Mouse (Mus musculus): ENCODE measurements around the gene Eif4b. TPM values are rescaled to one million over a fixed set of nuclear protein-coding genes. Genes with fewer than 3 reads are reported as not detected.

The Eif4b gene
- total and polyA plus RNA-seq, 2 experiments, result 73.8 to 130 TPM

DNA sequence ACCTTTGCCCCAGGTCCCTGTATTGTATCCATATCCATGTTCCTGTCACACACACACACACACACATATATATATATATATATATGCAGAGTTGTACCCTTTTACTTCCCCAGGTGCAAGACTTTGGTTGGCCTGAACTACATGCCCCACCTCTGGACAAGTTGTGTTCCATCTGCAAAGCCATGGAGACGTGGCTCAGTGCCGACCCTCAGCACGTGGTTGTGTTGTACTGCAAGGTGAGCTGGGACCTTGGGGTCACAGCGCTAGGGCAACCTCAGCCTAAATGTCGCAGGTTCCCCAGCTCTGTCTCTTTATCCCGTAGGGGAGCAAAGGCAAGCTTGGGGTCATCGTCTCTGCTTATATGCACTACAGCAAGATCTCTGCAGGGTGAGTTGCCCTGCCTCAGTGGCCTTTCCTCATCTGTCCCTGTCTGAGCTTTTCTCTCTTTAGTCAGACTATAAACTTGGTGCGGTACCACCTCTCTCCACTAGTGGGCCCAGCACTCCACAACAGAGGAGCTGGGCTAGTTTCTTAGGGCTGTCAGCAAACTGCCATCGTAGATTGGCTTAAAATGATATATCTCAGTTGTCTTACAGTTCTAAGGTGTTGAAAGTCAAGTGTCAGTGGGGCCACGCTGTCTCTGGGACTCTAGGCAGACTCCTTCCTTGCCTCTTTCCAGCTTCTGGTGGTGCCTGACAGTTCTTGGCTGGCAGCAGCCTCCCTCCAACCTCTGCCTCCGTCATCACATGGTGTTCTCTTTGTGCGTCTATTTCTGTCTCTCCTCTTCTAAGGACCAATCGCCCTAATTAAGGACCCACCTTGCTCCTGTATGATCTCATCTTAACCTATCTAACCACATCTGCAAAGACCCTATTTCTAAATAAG lies 34.4 kb downstream of the Eif4b start:
- no peak overlapping the region for H3K27ac ChIP-seq (replicated peaks; ENCODE audit: insufficient read depth, low read depth, low read length)
- peaks cover 7% of the 10 kb centered on the region; the same call in 1 of the 2 replicates for H3K79me2 ChIP-seq (ENCODE audit: control insufficient read depth, insufficient read depth, low read length)
- H3K36me3 ChIP-seq (ENCODE audit: control insufficient read depth, insufficient read depth, low read length), result peaks cover 52% of the 10 kb centered on the region
- WGBS, result 38% methylated on average over 13 of the region's 13 CpGs
- no peak for DNase-seq (ENCODE audit: extremely low read depth, low read depth, low spot score)
- H3K4me3 ChIP-seq (ENCODE audit: insufficient read depth, low read depth, low read length), result no peak overlapping the region
- H3K27me3 ChIP-seq (ENCODE audit: control insufficient read depth, insufficient read depth, low read length), result no peaks in the 10 kb centered on the region
- TF ChIP-seq CTCF (IDR thresholded peaks at IDR 0.05; ENCODE audit: low read depth, low read length) (peak; percentile 61), POLR2A (IDR thresholded peaks at IDR 0.05; ENCODE audit: extremely low read depth, insufficient read depth, low read length) (no peak)
- peaks cover 32% of the 10 kb centered on the region for H3K4me1 ChIP-seq (ENCODE audit: control insufficient read depth, insufficient read depth, low read length)
- no peak overlapping the region; the same call in 1 of the 2 replicates for H3K9ac ChIP-seq (ENCODE audit: low read depth, low read length)

DNA sequence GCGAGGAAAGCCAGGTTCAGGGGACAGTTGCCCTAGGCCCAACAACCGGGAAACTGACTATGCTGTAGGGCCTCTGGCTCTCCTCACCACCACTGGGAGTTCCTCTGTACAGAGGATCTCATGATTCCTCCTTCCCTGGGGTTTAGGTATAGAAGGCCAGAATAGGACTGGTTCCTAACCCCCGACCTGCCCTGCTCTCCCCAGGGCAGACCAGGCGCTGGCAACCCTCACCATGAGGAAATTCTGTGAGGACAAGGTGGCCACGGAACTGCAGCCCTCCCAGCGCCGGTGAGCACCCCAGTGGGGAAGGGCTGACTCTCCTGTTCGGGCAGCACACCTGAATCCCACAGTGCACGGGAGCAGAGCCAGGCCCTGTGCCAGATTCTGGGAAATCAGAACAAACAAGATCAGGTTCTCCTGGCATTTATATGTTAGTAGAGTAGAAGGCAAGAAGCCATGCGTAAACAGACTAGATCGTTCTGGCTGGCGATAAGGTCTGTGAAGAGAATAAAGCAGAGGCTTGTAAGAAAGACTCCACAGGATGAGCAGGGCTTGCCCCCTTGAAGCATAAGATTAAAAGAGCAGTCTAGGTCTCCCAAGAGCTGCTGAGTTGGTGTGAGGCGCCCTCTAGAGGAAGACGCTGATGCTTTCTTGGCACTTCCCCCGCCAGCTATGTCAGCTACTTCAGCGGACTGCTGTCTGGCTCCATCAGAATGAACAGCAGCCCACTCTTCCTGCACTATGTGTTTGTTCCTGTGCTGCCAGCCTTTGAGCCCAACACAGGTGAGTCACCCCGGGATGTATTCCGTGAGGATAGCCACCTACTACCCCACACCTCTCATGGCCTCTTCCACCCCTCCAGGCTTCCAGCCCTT lies 35.3 kb downstream of the Eif4b start:
- Histone ChIP-seq H3K36me3 (ENCODE audit: control insufficient read depth, insufficient read depth, low read length) (peaks cover 61% of the 10 kb centered on the region), H3K9ac (ENCODE audit: low read depth, low read length) (peak overlapping the region; percentile 23; the same call in 1 of the 2 replicates), H3K4me1 (ENCODE audit: control insufficient read depth, insufficient read depth, low read length) (peaks cover 28% of the 10 kb centered on the region), H3K27me3 (ENCODE audit: control insufficient read depth, insufficient read depth, low read length) (no peaks in the 10 kb centered on the region), H3K4me3 (ENCODE audit: insufficient read depth, low read depth, low read length) (no peak overlapping the region), H3K27ac (replicated peaks; ENCODE audit: insufficient read depth, low read depth, low read length) (no peak overlapping the region; the same call in 1 of the 2 replicates), H3K79me2 (ENCODE audit: control insufficient read depth, insufficient read depth, low read length) (peaks cover 7% of the 10 kb centered on the region; the same call in 1 of the 2 replicates)
- WGBS, result 33% methylated on average over 18 of the region's 18 CpGs
- TF ChIP-seq POLR2A (IDR thresholded peaks at IDR 0.05; ENCODE audit: extremely low read depth, insufficient read depth, low read length), result no peak
- TF ChIP-seq CTCF (IDR thresholded peaks at IDR 0.05; ENCODE audit: low read depth, low read length), result peak; percentile 74
- DNase-seq (ENCODE audit: extremely low read depth, low read depth, low spot score), result peak; percentile 79

- Histone ChIP-seq H3K9ac (ENCODE audit: low read depth, low read length) (no peak overlapping the region), H3K4me3 (ENCODE audit: insufficient read depth, low read depth, low read length) (no peak overlapping the region), H3K27me3 (ENCODE audit: control insufficient read depth, insufficient read depth, low read length) (no peaks in the 10 kb centered on the region), H3K4me1 (ENCODE audit: control insufficient read depth, insufficient read depth, low read length) (peaks cover 28% of the 10 kb centered on the region), H3K27ac (replicated peaks; ENCODE audit: insufficient read depth, low read depth, low read length) (no peak overlapping the region), H3K36me3 (ENCODE audit: control insufficient read depth, insufficient read depth, low read length) (peaks cover 74% of the 10 kb centered on the region), H3K79me2 (ENCODE audit: control insufficient read depth, insufficient read depth, low read length) (peaks cover 7% of the 10 kb centered on the region; the same call in 1 of the 2 replicates)
- TF ChIP-seq POLR2A (IDR thresholded peaks at IDR 0.05; ENCODE audit: extremely low read depth, insufficient read depth, low read length) (no peak), CTCF (IDR thresholded peaks at IDR 0.05; ENCODE audit: low read depth, low read length) (no peak)
- no peak for DNase-seq (ENCODE audit: extremely low read depth, low read depth, low spot score)
- 94% methylated on average over 7 of the region's 7 CpGs for whole genome bisulfite sequencing
Measured at GRCm38 (mm10) chr15:102110271-102110670, 36.7 kb downstream of the Eif4b start.

DNA sequence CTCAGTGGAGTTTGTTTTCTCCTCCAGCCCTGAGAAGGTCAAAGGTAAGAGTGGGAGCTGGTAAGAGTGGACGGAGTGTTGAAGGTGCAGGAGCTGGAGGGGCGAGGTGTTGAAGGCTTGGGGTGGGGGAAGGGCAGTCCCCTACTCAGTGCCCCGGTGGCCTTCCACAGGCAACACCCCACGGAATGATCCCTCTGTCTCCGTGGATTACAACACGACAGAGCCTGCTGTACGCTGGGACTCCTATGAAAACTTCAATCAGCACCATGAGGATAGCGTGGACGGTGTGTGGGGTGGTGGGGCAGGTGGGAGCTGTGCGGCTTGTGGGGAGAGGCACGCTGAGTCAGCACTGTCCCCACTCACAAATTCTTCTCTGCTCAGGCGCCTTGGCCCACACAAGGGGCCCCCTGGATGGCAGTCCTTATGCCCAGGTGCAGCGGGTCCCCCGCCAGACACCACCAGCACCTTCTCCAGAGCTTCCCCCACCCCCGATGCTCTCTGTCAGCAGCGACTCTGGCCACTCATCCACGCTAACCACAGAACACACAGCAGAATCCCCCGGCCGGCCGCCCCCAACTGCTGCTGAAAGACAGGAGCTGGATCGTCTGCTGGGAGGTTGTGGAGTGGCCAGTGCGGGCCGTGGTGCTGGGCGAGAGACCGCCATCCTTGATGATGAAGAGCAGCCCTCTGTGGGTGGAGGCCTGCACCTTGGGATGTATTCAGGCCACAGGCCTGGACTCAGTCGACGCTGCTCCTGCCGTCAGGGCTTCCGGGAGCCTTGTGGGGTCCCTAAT lies 37.3 kb downstream of the Eif4b start:
- Histone ChIP-seq H3K27me3 (ENCODE audit: control insufficient read depth, insufficient read depth, low read length) (no peaks in the 10 kb centered on the region), H3K36me3 (ENCODE audit: control insufficient read depth, insufficient read depth, low read length) (peaks cover 80% of the 10 kb centered on the region), H3K79me2 (ENCODE audit: control insufficient read depth, insufficient read depth, low read length) (peaks cover 3% of the 10 kb centered on the region; the same call in 1 of the 2 replicates), H3K4me3 (ENCODE audit: insufficient read depth, low read depth, low read length) (no peak overlapping the region), H3K4me1 (ENCODE audit: control insufficient read depth, insufficient read depth, low read length) (peaks cover 24% of the 10 kb centered on the region), H3K9ac (ENCODE audit: low read depth, low read length) (no peak overlapping the region), H3K27ac (replicated peaks; ENCODE audit: insufficient read depth, low read depth, low read length) (no peak overlapping the region)
- TF ChIP-seq POLR2A (IDR thresholded peaks at IDR 0.05; ENCODE audit: extremely low read depth, insufficient read depth, low read length) (no peak), CTCF (IDR thresholded peaks at IDR 0.05; ENCODE audit: low read depth, low read length) (no peak)
- WGBS, result 91% methylated on average over 29 of the region's 29 CpGs
- DNase-seq (ENCODE audit: extremely low read depth, low read depth, low spot score), result no peak

DNA sequence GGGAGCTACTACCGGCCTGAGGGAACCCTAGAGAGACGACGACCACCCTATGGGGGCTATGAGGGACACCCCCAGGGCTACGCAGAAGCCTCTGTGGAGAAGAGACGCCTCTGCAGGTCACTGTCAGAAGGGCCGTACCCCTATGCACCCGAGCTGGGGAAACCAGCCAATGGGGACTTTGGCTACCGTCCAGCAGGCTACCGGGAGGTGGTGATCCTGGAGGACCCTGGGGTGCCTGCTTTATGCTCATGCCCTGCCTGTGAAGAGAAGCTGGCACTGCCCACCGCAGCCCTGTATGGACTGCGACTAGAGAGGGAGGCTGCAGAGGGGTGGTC lies 37.9 kb downstream of the Eif4b start:
- no peak overlapping the region for H3K4me3 ChIP-seq (ENCODE audit: insufficient read depth, low read depth, low read length)
- 85% methylated on average over 11 of the region's 11 CpGs for WGBS
- H3K79me2 ChIP-seq (ENCODE audit: control insufficient read depth, insufficient read depth, low read length), result 0 out of 2 replicates have a peak, but pooled peaks cover 2% of the 10 kb centered on the region
- TF ChIP-seq POLR2A (IDR thresholded peaks at IDR 0.05; ENCODE audit: extremely low read depth, insufficient read depth, low read length), result no peak
- no peak for TF ChIP-seq CTCF (IDR thresholded peaks at IDR 0.05; ENCODE audit: low read depth, low read length)
- peaks cover 86% of the 10 kb centered on the region for H3K36me3 ChIP-seq (ENCODE audit: control insufficient read depth, insufficient read depth, low read length)
- no peak overlapping the region for H3K9ac ChIP-seq (ENCODE audit: low read depth, low read length)
- no peak for DNase-seq (ENCODE audit: extremely low read depth, low read depth, low spot score)
- H3K4me1 ChIP-seq (ENCODE audit: control insufficient read depth, insufficient read depth, low read length), result peaks cover 19% of the 10 kb centered on the region
- H3K27me3 ChIP-seq (ENCODE audit: control insufficient read depth, insufficient read depth, low read length), result no peaks in the 10 kb centered on the region
- H3K27ac ChIP-seq (replicated peaks; ENCODE audit: insufficient read depth, low read depth, low read length), result no peak overlapping the region
